Mouse (Mus musculus): Measurements from ENCODE around the gene Tnfrsf21. TPM values are rescaled to one million over a fixed set of nuclear protein-coding genes. Genes with fewer than 3 reads are reported as not detected.

Gene Tnfrsf21
- total RNA-seq, 2 experiments from 2014 or later, result 12.3 to 12.8 TPM

DNA sequence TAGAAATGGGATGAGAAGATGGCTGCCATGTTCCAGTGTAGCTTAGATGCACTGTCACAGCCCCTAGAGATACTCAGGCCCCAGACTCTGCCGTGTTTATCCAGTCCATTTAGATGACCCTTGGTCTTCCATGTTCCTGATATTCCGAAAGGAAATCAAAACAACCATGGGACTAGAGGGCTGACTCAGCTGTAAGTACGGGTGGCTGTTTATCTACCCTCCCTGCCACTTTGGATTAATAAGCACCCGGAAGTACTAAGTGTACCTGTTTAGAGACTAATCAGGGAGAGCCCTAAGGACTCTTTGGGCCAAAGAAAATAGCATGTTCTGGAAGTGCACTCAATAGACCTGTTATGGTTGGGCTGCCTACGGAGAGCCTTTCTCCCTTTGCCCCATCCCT lies 64.9 kb downstream of the Tnfrsf21 start:
- no peak for DNase-seq

DNA sequence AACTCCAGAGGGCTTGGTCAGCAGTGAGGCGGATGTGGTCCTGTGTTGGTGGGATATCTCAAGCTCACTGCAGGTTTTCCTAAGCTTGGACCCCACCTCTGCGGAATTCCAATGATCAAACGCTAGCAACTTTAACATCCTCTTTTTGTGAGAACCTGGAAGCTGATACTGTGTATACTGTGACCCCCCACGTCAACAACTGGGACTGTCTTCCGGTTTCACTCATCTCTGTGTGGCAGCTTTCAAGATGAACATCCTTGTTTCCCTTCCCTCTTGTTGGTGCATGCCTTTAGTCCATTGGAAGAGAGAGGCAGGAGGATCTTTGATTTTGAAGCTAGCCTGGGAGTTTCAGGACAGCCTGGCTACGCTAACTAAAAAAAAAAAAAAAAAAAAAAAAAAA lies 73.1 kb downstream of the Tnfrsf21 start:
- no peak for DNase-seq

DNA sequence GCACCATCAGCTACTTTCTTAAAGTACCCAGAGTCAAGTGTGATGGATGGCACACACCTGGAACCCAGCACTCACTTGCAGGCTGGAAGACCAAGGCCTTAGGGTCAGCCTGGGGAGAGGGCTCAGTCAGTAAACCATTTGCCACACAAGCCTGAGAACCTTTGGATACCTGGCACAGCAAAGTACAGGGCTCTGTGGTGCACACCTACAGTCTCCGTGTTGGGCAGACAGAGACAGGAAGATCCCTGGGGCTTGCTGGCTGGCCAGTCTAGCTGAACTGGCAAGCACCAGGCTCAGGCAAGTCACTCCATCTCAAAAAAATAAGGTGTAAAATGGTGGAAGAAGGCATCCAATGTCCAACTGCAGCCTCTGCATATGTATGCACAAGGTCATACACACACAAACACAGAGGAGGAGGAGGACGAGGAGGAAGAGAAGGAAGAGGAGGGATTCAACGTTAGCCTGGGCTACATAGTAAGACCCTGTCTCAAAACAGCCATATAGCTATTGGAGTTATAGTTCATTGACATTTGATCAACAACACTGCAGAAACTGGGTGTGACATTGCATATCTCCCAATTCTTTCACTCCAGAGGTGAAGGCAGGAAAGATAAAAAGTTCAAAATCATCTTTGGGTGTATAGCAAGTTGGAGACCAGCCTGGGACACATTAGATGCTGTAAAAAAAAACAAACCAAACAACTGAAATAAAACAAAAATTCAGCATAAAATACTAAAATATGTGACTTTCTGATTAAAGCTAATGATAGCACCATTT lies 74.8 kb downstream of the Tnfrsf21 start:
- DNase-seq, result no peak

DNA sequence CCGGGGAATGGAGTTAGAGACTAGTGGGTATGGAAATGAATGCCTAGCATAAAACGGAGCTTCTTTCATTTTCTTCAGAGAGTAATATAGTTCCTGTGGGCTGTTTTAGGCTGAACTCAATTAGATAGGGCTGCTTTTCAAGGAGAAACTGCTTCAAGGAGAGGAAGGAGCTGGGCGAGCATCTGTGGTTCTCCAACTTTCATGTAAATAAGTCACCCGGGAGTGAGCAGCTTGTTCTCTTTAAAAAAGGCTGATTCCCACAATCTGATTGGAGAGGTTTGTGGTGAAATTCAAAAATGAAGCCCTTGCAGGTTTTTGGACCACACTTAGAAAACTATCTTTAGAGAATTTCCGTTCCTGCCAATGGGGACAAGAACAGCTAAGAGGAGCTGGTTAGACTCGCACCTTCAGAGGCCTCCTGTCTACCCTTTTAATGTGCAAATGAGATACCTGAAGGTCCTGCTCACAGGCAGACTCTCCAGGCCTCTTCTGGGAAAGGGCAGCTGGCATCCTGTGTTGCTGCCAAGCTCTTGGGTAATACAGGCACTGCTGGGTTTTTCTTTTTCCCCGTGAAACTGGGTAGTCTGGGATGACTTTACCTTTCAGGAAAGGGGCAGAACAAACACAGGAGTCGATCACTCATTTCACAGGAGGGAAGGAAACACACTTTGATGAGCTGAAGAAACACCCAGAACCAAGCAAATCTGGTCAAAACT lies 76.1 kb downstream of the Tnfrsf21 start:
- no peak for DNase-seq

DNA sequence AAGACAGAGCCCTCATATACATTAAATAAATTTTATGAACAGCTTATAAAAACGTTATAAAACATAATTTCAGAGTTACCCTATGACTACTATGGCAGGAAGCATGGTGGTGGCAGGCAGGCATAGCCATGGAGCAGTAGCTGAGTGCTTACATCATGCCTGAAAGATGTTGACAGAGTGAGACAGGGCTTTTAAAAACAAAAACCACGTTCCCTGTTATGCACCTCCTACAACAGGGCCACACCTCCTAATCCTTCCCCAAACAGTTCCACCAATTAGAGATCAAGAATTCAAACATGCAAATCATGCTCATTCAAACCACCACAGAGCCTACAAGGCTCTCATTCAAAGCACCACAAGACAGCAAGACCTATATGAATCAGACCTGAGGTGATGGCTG lies 77.9 kb downstream of the Tnfrsf21 start:
- no peak for DNase-seq

DNA sequence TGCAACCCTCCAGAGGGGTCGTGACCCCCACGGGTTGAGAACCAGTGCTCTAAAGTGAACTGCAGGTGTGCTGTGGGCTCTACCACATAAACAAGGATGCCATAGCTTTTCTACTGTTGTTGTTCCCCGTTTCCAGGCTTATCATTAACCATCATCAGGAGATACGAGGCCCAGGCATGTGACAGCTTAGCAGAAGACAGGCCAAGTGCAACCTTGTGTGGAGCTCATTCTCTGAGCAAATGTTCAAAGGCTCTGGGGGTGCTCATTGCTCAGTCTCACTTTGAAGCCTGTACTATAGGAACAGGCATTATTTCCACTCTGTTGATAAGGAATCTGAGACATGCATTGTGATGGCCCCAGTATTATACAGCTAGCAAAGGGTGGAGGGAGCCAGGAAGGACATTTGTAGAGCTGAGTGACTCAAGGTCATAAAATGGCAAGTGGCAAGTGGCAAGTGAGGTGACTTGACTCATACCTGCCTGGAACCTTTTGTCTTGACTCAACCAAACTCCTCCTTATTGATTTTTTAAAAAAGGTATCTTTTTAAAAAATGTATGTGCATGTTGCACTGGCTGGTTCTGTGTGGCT lies 80.8 kb downstream of the Tnfrsf21 start:
- DNase-seq, result no peak

DNA sequence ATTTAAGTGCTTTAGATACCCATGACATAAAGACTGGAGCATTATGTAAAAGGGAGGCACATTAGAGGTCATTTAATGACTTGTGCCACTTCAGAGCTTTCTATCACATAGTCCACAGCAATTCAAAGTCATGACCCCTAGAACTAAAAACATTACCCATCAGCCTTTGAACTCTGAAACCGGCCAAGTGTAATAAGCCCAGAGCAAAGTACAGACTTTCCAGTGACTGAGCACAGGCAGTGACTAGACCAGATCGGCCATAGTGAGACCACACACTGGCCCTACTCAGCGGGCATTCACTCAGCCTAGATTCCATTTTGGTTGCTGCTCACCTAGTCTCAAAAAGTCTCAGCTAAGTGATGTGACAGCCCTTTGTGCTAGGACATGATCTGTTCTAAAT lies 89.8 kb downstream of the Tnfrsf21 start:
- no peak for DNase-seq

DNA sequence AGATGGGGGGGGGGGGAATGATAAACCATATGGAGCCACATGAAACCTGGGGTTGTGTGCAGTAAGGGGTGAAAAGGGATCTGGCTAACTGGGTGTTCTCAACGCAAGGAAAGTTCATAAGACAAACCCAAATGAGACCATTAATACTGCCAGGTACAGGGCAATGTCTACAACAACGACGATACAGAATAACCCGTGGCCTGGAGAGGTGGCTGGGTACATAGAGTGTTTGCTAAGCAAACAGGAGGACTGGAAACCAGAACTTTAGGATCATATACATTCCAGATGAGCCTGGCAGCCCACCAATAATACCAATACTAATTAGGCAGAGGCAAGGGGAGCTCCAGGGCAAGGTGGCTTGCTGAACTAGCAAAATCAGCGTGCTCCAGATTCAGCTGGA lies 91.0 kb downstream of the Tnfrsf21 start:
- DNase-seq, result no peak

DNA sequence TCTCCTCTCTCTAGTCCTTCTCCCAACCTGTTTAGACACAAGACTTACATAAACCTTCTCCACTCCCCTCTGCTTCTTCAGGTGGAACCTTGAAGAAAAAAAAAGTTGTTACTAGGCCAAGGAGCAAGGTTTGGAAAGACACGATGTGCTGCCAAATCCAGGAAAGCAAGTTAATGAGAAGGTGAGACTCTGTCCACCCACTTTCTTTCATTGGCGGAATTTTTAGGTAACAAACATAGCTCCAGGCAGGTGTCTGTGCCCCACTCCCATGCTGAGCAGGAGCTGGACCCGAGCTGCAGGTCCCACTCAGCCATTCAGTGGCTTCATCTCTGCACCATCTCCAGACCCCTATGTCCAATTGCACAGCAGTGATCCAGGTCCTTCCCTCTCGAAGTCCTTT lies 93.1 kb downstream of the Tnfrsf21 start:
- no peak for DNase-seq

DNA sequence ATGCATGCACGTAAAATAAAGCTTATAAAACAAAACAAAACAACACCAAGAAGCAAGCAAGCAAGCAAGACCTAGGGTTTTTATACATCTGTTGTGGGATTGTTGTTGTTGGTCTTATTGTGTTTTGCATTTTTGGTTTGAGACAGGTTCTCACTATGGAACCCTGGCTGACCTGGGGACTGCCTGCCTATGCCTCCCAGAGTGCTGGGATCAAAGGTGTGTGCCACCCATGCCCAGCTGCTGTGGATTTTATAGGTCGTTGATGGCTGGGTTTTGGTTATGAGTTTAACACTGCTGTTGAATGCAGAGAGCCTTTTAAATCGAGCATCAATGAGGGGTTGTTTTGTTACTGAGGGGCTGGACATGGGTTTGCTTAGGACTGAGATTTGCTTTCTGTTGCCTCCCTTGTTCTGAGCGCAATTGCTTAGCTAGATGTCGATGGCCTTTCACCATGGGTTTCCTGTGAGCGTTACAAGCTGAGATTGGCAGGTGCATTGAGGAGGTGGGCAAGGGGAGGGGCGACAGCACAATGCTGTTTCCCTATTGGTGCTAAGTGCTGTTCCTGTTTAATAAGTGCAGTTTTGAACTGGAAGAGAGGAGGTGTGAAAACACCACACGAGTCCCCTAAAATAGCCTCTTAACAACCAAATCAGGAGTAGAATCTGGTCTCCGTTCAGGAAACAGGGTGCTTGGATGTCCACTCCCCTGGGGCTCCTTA lies 94.0 kb downstream of the Tnfrsf21 start:
- DNase-seq, result no peak

DNA sequence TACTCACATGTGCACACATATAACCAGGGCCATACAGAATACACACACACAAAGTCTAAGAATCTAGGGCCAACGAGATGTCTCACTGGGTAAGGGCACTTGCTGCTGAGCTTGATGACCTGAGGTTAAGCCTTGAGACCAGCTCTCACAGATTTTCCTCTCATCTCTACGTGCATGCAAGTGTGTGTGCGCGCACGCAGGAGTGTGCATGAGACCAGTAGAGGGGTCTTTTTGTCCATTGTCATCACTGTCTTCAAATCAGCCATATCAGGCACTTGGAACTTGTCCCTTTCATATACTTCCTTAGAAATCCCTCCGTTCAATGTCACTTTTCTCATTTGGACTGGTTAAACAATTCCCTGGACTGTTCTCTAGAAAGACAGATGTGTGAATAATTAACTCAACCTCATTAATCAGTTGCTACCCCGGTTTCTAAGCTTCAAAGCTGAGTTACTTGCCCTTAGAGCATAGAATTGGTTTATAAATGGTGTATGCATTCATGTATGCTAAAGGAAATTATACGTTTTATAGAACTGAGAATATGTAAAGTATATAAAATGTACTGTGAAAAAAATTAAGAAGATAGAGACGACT lies 97.1 kb downstream of the Tnfrsf21 start:
- no peak for DNase-seq

DNA sequence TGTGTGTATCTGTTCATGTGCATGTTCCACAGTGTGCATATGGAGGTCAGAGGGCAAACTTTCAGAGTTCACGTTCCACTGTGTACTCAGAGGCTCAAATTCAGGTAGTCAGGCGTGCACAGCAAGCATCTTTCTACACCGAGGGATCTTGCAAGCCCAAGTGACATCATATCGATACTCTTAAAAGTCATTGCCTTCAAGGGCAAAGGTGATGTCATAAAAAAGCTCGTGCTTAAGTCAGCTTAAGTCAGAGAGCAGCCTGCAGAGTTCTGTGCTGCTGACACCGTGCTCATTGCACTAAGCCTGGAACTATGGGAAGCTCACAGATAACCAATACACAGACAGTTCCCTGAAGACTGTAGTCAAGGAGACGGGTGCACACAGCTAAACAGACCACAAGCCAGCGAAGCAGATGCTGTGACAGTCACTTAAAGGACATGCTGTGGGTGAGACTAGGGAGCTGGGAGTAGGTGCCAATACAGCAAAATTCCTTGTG lies 97.8 kb downstream of the Tnfrsf21 start:
- no peak for DNase-seq

DNA sequence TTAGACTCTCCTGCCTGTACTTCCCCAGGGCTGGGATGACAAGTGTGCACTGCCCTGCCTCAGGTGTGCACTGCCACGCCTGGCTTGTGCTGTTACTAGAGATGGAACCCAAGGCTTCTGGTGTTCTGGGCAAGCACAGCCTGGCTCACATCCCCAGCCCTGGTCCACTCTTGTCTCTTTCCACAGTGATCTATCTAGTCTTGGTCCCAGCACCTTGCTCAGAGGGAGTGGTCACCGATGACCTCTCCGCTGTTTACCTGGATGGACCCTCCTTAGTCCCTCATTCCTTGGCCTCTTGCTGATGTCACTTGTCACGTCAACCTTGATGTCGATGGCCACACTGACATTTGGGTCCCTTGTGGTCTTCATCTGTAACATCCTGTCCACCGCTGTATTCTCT lies 98.6 kb downstream of the Tnfrsf21 start:
- DNase-seq, result no peak

DNA sequence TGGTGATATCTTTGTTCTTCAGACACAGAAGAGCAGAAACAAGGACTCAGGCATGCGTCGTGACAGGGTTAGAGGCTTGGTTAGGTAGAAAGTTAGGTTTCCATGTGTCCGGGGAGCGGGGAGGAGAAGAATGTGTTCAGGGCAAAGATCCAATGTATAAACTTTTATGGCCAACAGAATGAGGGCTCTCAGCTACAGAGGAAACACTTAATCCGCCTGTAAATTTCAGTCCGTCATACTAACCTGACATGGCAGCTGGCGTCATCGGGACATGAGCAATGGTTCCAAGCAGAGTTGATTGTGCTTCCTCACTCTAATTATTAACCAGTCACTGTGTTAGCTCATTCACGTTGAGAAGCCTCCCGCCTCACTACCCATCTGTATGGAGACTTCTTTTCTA lies 100.4 kb downstream of the Tnfrsf21 start:
- DNase-seq, result no peak

DNA sequence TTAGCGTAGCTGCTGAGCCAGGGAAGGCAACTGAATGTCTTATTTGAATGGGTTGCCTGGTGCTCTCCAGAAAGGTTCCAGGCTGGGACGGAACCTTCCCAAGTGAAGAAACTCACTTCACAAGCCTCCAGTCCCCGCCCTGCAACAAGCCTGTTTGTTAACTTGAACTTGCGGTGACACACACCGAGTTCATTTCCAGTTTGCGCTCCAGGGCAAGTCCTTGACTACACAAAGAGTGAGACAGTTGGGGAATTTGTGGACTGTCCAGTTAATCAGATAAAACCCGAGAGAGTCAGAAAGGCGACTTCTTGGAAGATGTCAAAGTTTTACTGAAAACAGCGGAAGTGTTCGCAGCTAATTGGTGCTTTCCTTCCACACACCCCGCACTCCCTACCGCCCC lies 103.1 kb downstream of the Tnfrsf21 start:
- DNase-seq, result no peak

DNA sequence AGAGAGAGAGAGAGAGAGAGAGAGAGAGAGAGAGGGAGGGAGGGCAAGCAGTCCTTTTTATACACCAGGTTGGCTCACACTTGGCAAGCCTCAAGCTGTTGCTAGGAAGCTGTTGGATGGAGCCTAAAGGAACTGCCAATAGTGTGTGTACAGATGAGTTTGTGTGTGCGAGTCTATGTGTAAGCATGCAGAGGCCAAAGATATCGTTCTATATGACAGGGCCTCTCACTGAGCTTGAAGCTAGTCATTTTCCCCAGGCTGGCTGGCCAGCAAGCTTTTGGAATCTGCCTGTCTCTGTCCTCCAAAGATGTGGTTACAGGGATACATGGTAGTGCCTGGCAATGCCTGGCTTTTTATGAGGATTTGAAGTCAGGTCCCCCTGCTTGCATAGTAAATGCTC lies 104.7 kb downstream of the Tnfrsf21 start:
- DNase-seq, result no peak

DNA sequence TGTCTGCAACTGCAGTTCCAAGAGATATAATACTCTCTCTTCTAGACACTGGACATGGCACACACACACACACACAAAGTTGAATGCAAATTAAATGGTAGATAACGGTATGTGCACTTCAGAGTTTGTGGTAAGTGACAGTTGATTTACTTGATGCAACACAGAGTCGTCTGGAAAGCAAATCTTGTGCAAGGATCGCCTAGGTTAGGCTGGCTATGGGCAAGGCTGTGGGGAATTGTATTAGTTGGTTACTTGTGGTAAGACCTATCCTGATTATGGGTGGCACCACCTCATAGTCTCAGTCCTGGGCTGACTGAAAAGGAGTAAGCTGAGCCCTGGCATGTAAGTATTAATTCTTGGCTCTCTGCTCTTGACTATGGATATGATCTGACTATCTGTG lies 112.0 kb downstream of the Tnfrsf21 start:
- no peak for DNase-seq

DNA sequence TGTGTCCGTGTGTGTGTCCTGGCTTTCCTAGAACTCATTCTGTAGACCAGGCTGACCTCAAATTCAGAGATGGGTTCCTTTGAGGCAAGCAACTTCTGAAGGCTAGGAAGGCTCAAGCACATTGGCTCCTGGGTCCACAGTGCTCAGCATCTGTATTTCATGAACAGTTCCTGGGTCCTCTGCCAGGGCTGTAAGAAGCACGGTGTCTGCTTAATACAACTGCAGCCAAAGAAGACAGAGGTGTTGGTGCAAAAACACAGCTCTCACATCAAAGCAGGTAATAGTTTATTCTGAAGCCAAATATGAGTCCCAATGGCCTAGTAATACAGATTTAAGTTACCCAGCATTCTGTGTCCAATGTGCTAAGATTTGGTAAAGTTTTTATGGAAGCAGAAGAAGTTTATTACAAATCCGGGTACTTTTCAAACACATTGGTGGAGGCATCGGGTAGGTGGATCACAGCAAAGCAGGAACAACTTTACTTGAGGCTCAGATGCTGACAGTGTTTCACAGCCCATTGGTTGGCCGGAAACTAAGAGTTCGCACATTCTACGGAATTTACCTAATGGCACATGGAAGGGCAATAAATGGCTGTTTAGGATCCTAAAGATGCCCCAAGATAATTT lies 112.7 kb downstream of the Tnfrsf21 start:
- DNase-seq, result no peak

DNA sequence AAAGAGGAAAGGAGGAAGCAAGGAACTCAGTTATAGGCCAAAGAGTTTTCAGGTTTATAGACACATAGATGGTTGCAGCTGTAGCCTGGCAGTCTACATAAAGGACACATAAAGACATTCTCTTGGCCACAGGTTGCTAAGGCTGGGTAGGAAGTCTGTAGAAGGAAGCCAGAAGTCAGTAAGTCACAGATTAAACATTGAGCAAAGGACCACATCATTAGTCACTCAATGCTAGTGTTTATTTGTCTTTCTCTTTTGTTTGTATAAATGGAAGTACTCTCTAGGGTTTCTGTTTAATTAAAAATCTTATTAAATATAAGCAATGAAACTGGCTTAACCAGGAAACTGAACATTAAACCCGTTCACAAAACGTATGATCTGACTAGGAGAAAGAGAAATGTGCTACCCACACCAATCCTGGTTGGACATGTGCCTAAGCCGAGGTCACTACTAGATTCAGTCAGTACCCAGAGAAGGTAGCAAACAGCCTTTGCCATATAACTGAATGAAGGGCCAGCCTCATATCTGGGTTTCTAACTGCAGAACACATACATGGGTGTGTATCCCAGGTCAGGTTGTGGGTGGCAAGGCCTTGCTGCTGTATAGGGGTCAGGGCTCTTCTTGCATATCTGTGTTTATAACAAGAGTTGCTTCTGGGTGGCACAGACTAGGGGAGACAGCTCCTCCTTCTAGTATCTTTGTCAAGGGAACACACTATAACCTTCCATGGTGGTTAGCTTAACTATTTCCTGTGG lies 113.9 kb downstream of the Tnfrsf21 start:
- DNase-seq, result no peak

DNA sequence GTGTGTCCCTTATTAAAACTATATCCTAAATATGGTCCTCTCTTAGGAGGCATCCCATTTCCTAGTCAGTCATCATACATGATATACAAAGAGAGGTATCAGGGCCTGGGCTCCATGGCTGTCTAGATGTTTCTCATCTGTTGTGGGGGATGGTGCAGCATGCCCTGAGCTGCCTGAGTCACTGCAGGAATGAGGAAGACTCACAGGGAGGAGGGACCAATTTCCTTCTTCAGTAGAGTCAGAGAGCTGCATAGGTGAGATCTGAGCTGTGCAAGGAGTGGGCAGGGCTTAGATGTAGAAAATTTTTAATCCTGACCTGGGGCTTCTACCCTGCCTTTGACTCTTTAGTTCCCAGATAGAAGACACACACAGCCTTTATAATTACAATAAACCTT lies 114.5 kb downstream of the Tnfrsf21 start:
- no peak for DNase-seq

DNA sequence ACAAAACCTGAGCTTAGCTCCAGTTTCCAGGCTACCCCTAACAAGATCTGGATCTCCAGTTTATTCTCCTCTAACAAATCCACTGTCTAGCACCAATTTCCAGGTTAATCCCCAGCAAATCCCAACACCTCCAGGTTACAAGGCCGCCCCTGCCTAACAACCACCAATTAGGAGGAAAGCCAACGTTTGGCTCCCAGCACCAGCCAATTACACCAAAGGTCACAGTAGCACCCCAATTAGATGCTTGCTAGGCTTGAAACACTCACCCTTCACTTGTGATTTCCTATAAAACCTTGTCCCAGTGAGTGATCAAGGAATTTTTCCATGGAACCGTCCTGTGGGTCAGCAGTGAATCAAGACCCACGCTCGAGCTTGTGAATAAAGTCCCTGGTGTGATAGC lies 116.1 kb downstream of the Tnfrsf21 start:
- DNase-seq, result no peak
